Mouse (Mus musculus) liver, adult 2 months (tissue): ENCODE measurements around the gene Cdyl2.

Experiments used
- CTCF ChIP-seq: fragments of 200-500 bp; IDR thresholded peaks from 2 replicates; pipeline ENCODE4 v1.5.1; 2011; ENCODE audit warnings: low read depth, low read length, control low read depth
- POLR2A ChIP-seq: fragments of 200-500 bp; IDR thresholded peaks from 2 replicates; pipeline ENCODE4 v1.6.1; 2011; ENCODE audit warnings: low read length, control low read depth; ENCODE audit not compliant: insufficient read depth; ENCODE audit errors: extremely low read depth

DNA sequence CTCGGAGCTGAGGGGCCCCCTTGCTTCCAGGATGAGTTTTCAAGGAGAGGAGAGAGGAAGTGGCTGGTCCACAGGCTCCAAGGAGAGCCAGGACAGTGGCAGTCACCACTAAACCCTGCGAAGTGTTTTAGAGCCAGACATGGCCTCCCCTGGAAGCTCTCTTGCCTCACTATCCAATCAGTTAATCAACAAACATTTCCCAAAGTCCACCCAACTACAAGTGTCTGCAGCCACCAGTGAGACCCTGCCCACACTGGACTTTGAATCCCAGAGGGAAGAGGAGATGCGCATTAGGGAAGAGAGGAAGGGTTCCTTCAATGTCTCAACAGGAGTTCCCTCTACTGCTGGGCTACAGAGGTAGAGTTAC lies 840 bp upstream of the Cdyl2 start:
- TF ChIP-seq CTCF (no peak), POLR2A (no peak)
